Mouse (Mus musculus) heart, adult 2 months (tissue): ENCODE data around the gene Slit3. TPM values are rescaled to one million over a fixed set of nuclear protein-coding genes. Genes with fewer than 3 reads are reported as not detected.

Experiments used
- DNase-seq, 2 experiments: peaks; one replicate each; pipeline ENCODE4 v3.0.0; 2021
- H3K27ac ChIP-seq: fragments of 200-600 bp; 2 replicates; pipeline ENCODE4 v1.8.1; 2022
- H3K27me3 ChIP-seq: fragments of 200-500 bp; 2 replicates; pipeline ENCODE4 v1.6.1; 2012; ENCODE audit warnings: mild to moderate bottlenecking, low read length, inconsistent platforms, mixed read lengths; ENCODE audit not compliant: control insufficient read depth, insufficient read depth
- H3K36me3 ChIP-seq: fragments of 200-500 bp; 2 replicates; pipeline ENCODE4 v1.6.1; 2012; ENCODE audit warnings: low read length, inconsistent platforms; ENCODE audit not compliant: control insufficient read depth, insufficient read depth
- H3K4me1 ChIP-seq: fragments of 200-500 bp; 2 replicates; pipeline ENCODE4 v1.6.1; 2011; ENCODE audit warnings: low read length; ENCODE audit not compliant: control insufficient read depth, insufficient read depth
- H3K4me3 ChIP-seq: fragments of 200-600 bp; 2 replicates; pipeline ENCODE4 v1.8.1; 2022
- H3K79me2 ChIP-seq: fragments of 200-500 bp; replicated peaks from 2 replicates; pipeline ENCODE4 v1.6.1; 2012; ENCODE audit warnings: mild to moderate bottlenecking, inconsistent platforms, low read length, moderate library complexity, mixed read lengths; ENCODE audit not compliant: control insufficient read depth, insufficient read depth
- H3K9ac ChIP-seq: fragments of 200-500 bp; 2 replicates; pipeline ENCODE4 v1.6.1; 2012; ENCODE audit warnings: low read depth, mild to moderate bottlenecking, control low read depth, inconsistent platforms, low read length, mixed read lengths
- CTCF ChIP-seq: fragments of 200-600 bp; IDR thresholded peaks from 2 replicates; pipeline ENCODE4 v1.8.1; 2022; ENCODE audit warnings: antibody characterized with exemption, mild to moderate bottlenecking, moderate library complexity
- EP300 ChIP-seq: fragments of 200-500 bp; IDR thresholded peaks from 2 replicates; pipeline ENCODE4 v1.6.1; 2011; ENCODE audit warnings: low read depth, low read length, control low read depth; ENCODE audit not compliant: insufficient read depth
- POLR2A ChIP-seq: fragments of 200-500 bp; IDR thresholded peaks from 2 replicates; pipeline ENCODE4 v1.6.1; 2011; ENCODE audit warnings: mild to moderate bottlenecking, low read depth, low read length, control low read depth; ENCODE audit not compliant: insufficient read depth
- WGBS: fragments of 180-500 bp; shearing (Covaris S2); methylation state at CpG from one replicate; pipeline ENCODE4 v1.1.7; 2018; 5-methylcytosine and 5-hydroxymethylcytosine counted together
- intact Hi-C: fragments of 180-260 bp; cut with DNase I; formaldehyde crosslinking; loops from one replicate; pipeline ENCODE4 v1.15.1; 2025
- polyA plus RNA-seq: library from polyadenylated mRNA; depleted of rRNA; stranded (reverse); fragments of >200 nt; gene quantifications from 2 replicates; pipeline ENCODE4 v1.2.3, GENCODE M21; 2012
- total RNA-seq, 2 experiments: library from RNA; stranded (reverse); gene quantifications; 2 replicates each; pipeline ENCODE4 v1.2.3; 2021

The Slit3 gene
- total and polyA plus RNA-seq, 3 experiments, result 12.3 to 15.8 (median 14.6) TPM

- no peak overlapping the region for H3K27ac ChIP-seq
- H3K79me2 ChIP-seq, result no peaks in the 10 kb centered on the region
- DNase-seq, result no peak
- no peak overlapping the region for H3K9ac ChIP-seq
- no peak for TF ChIP-seq EP300
- no peak for TF ChIP-seq POLR2A
- TF ChIP-seq CTCF, result no peak
- no peaks in the 10 kb centered on the region for H3K36me3 ChIP-seq
- 56% methylated on average over 6 of the region's 6 CpGs for WGBS
- peaks cover 2% of the 10 kb centered on the region; the same call in 1 of the 2 replicates for H3K4me1 ChIP-seq
- no peak overlapping the region for H3K4me3 ChIP-seq
- intact Hi-C loops, result loop anchor here (2.0 to 5.0 kb wide), 2 partner anchors 526 to 564 kb away; no protein-coding TSS in a partner anchor
- H3K27me3 ChIP-seq, result no peaks in the 10 kb centered on the region
Measured at GRCm38 (mm10) chr11:35406522-35406921, 285.5 kb downstream of the Slit3 start.

DNA sequence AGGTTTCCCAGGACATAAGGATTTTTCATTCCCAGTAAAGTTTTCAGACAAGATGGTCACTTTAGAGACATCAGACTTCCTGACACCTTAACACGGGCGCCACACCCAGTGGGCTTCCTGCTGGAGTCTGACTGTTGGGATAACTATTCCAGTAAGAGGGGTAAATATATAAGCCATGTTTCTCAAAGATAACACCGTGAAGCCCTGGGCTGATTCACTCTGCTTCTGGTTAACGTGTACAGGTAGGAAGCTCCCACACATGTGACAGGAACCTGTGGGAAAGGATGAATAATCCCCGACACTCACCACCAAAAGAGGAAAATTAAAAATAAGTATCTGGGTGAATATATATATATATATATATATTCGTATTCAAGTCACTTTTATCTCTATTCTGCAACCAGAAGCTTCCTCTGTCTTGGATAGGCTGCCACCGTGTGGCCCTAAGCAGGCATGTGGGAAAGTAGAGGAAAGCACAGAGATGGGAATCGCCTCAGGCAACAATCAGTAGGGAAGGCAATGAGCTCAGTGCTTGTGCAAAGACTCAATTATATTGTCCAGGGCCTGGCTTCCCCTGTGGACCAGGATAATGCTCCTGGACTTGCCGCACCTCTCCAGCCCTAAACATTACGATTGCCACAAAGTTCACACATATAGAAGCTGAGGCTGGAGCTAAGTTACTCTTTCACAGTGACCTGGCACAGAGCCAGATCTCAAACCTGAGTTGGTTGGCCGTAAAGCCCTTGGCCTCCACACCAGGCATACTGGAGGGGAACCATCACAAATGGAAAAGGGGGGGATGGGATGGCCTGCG is 286.5 kb downstream of the Slit3 start:
- TF ChIP-seq POLR2A, result no peak
- peak; percentile 80 for TF ChIP-seq CTCF
- TF ChIP-seq EP300, result 0 out of 2 replicates have a peak, but pooled peaks have one; percentile 37
- peaks cover 2% of the 10 kb centered on the region; the same call in 1 of the 2 replicates for H3K4me1 ChIP-seq
- H3K79me2 ChIP-seq, result no peaks in the 10 kb centered on the region
- no peak overlapping the region for H3K9ac ChIP-seq
- DNase-seq, result peak; percentile 59 to 64
- H3K27ac ChIP-seq, result no peak overlapping the region
- H3K4me3 ChIP-seq, result no peak overlapping the region
- no peaks in the 10 kb centered on the region for H3K27me3 ChIP-seq
- intact Hi-C loops, result loop anchor here (1.0 to 5.0 kb wide), 3 partner anchors 288 to 565 kb away; no protein-coding TSS in a partner anchor
- 33% methylated on average over 12 of the region's 12 CpGs for WGBS
- H3K36me3 ChIP-seq, result no peaks in the 10 kb centered on the region

GRCm38 (mm10) chr11:35410431-35410830 is 289.4 kb downstream of the Slit3 start:
- no peaks in the 10 kb centered on the region for H3K27me3 ChIP-seq
- H3K4me1 ChIP-seq, result peaks cover 2% of the 10 kb centered on the region; the same call in 1 of the 2 replicates
- no peaks in the 10 kb centered on the region for H3K79me2 ChIP-seq
- DNase-seq, result no peak
- H3K4me3 ChIP-seq, result no peak overlapping the region
- 56% methylated on average over 3 of the region's 3 CpGs for WGBS
- no peaks in the 10 kb centered on the region for H3K36me3 ChIP-seq
- H3K27ac ChIP-seq, result no peak overlapping the region
- no peak for TF ChIP-seq POLR2A
- TF ChIP-seq EP300, result no peak
- TF ChIP-seq CTCF, result no peak
- H3K9ac ChIP-seq, result no peak overlapping the region
- intact Hi-C loops, result no loop called here

- WGBS, result 75% methylated on average over 9 of the region's 9 CpGs
- intact Hi-C loops, result no loop called here
- H3K4me3 ChIP-seq, result no peak overlapping the region
- H3K4me1 ChIP-seq, result no peaks in the 10 kb centered on the region; the same call in 1 of the 2 replicates
- no peaks in the 10 kb centered on the region for H3K79me2 ChIP-seq
- no peak overlapping the region for H3K9ac ChIP-seq
- no peak for TF ChIP-seq POLR2A
- TF ChIP-seq CTCF, result no peak
- no peak for TF ChIP-seq EP300
- DNase-seq, result peak in 1 of 2 experiments; percentile 29
- no peak overlapping the region for H3K27ac ChIP-seq
- no peaks in the 10 kb centered on the region for H3K36me3 ChIP-seq
- no peaks in the 10 kb centered on the region for H3K27me3 ChIP-seq
Measured at GRCm38 (mm10) chr11:35415768-35416401, 294.9 kb downstream of the Slit3 start.

DNA sequence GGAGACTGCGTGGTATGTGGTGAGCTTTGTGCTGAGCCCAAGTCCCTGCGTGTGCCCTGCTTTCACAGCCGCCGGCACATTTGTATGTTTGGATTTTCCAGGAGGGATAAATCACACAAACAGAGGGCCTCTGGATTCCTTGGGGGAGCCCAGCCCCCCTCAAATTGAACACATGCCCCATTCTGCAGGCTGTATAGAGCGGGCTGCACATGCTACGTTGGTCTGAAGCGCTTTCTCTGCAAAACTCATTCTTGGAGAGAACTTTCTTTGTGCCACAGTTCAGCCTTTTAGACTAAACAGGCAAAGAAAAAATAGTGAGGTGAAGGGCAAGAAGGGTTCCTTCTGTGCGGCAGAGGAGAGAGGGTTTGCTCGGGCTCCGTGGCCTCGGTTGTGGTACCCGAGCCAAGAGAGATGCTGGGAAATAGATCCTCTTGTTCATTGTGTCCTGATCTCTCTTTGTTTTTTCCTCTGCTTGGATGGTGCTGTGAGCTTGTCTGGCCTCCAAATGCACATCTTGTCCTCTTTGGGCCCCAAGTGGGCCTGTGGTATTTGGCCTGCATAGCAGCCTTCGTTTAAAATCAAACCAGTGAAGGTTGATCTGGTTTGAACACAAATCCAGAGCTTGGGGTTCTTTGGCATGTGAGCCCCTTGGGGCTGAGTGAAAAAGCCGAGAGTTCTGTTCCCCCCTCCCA is 295.5 kb downstream of the Slit3 start:
- H3K36me3 ChIP-seq, result no peaks in the 10 kb centered on the region
- no peaks in the 10 kb centered on the region for H3K79me2 ChIP-seq
- no peaks in the 10 kb centered on the region for H3K27me3 ChIP-seq
- H3K4me3 ChIP-seq, result no peak overlapping the region
- no peak overlapping the region for H3K27ac ChIP-seq
- intact Hi-C loops, result no loop called here
- WGBS, result 83% methylated on average over 14 of the region's 14 CpGs
- H3K9ac ChIP-seq, result no peak overlapping the region
- DNase-seq, result peak in 1 of 2 experiments; percentile 17
- no peaks in the 10 kb centered on the region; the same call in 1 of the 2 replicates for H3K4me1 ChIP-seq
- TF ChIP-seq EP300 (no peak), CTCF (no peak), POLR2A (no peak)
